Mouse (Mus musculus): ENCODE data around the gene Irf2bpl. TPM values are rescaled to one million over a fixed set of nuclear protein-coding genes. Genes with fewer than 3 reads are reported as not detected.
A peak's percentile ranks its signal among the peaks of the same experiment; 100 is the strongest.

Gene Irf2bpl
- 41.4 and 56.5 TPM in 2 replicates for polyA plus RNA-seq (2014; fragmentation: Nextera tagmentation; extraction: Ambion mirVana)

GRCm38 (mm10) chr12:86884197-86885058 is at the start of gene Irf2bpl:
Gene Irf2bpl (minus strand): TSS chr12:86884798.
- no peaks in the 10 kb centered on the region for H3K27me3 ChIP-seq (replicated peaks; ENCODE audit: control insufficient read depth, insufficient read depth, low read length)
- ATAC-seq: peak; percentile 87
- WGBS: under 1% methylated on average over 76 of the region's 82 CpGs
- H3K36me3 ChIP-seq (ENCODE audit: control insufficient read depth, insufficient read depth, low read length): peaks cover 10% of the 10 kb centered on the region
- H3K9me3 ChIP-seq (replicated peaks; ENCODE audit: control insufficient read depth, low read length): no peaks in the 10 kb centered on the region
- peak within 1 kb of the TSS; percentile 97 for H3K4me2 ChIP-seq (ENCODE audit: low read length)
- peak within 1 kb of the TSS; percentile 99 for H3K27ac ChIP-seq (ENCODE audit: low read depth, low read length)
- DNase-seq (ENCODE audit: low spot score): peak; percentile 99
- H3K4me3 ChIP-seq (ENCODE audit: low read depth, low read length): peak within 1 kb of the TSS; percentile 98
- H3K9ac ChIP-seq (ENCODE audit: low read length): peak within 1 kb of the TSS; percentile 100
- peaks cover 51% of the 10 kb centered on the region for H3K4me1 ChIP-seq (ENCODE audit: control insufficient read depth, insufficient read depth, low read length)

- no peak overlapping the region for H3K4me3 ChIP-seq (ENCODE audit: low read depth, low read length)
- no peak overlapping the region for H3K4me2 ChIP-seq (ENCODE audit: low read length)
- no peaks in the 10 kb centered on the region for H3K36me3 ChIP-seq (ENCODE audit: control insufficient read depth, insufficient read depth, low read length)
- peaks cover 5% of the 10 kb centered on the region; the same call in 1 of the 2 replicates for H3K9me3 ChIP-seq (replicated peaks; ENCODE audit: control insufficient read depth, low read length)
- DNase-seq (ENCODE audit: low spot score): no peak
- no peak overlapping the region for H3K9ac ChIP-seq (ENCODE audit: low read length)
- WGBS: 29% methylated on average over 6 of the region's 6 CpGs
- ATAC-seq: no peak
- no peaks in the 10 kb centered on the region for H3K4me1 ChIP-seq (ENCODE audit: control insufficient read depth, insufficient read depth, low read length)
- H3K27me3 ChIP-seq (replicated peaks; ENCODE audit: control insufficient read depth, insufficient read depth, low read length): no peaks in the 10 kb centered on the region
- H3K27ac ChIP-seq (ENCODE audit: low read depth, low read length): no peak overlapping the region
These were observed 48.0 kb upstream of the Irf2bpl start for GRCm38 (mm10) chr12:86932575-86932952.

GRCm38 (mm10) chr12:86931919-86932574 is 47.4 kb upstream of the Irf2bpl start:
- Histone ChIP-seq H3K4me1 (ENCODE audit: control insufficient read depth, insufficient read depth, low read length) (no peaks in the 10 kb centered on the region), H3K9me3 (replicated peaks; ENCODE audit: control insufficient read depth, low read length) (peaks cover 5% of the 10 kb centered on the region; the same call in 1 of the 2 replicates), H3K36me3 (ENCODE audit: control insufficient read depth, insufficient read depth, low read length) (no peaks in the 10 kb centered on the region), H3K27me3 (replicated peaks; ENCODE audit: control insufficient read depth, insufficient read depth, low read length) (no peaks in the 10 kb centered on the region), H3K4me2 (ENCODE audit: low read length) (no peak overlapping the region), H3K9ac (ENCODE audit: low read length) (no peak overlapping the region), H3K4me3 (ENCODE audit: low read depth, low read length) (no peak overlapping the region), H3K27ac (ENCODE audit: low read depth, low read length) (no peak overlapping the region)
- ATAC-seq (no peak), DNase-seq (ENCODE audit: low spot score) (no peak)
- 18% methylated on average over 7 of the region's 7 CpGs for WGBS

GRCm38 (mm10) chr12:86930934-86931729 is 46.5 kb upstream of the Irf2bpl start:
- Histone ChIP-seq H3K4me3 (ENCODE audit: low read depth, low read length) (no peak overlapping the region), H3K27ac (ENCODE audit: low read depth, low read length) (no peak overlapping the region), H3K9me3 (replicated peaks; ENCODE audit: control insufficient read depth, low read length) (peaks cover 5% of the 10 kb centered on the region; the same call in 1 of the 2 replicates), H3K36me3 (ENCODE audit: control insufficient read depth, insufficient read depth, low read length) (no peaks in the 10 kb centered on the region), H3K27me3 (replicated peaks; ENCODE audit: control insufficient read depth, insufficient read depth, low read length) (no peaks in the 10 kb centered on the region), H3K4me2 (ENCODE audit: low read length) (no peak overlapping the region), H3K9ac (ENCODE audit: low read length) (no peak overlapping the region), H3K4me1 (ENCODE audit: control insufficient read depth, insufficient read depth, low read length) (no peaks in the 10 kb centered on the region)
- DNase-seq (ENCODE audit: low spot score): no peak
- WGBS: 69% methylated on average over 6 of the region's 6 CpGs
- no peak for ATAC-seq

- peak overlapping the region; percentile 70; the same call in 1 of the 2 replicates for H3K27ac ChIP-seq (ENCODE audit: low read depth, low read length)
- ATAC-seq: peak; percentile 64
- 1% methylated on average over 5 of the region's 5 CpGs for WGBS
- no peak overlapping the region for H3K9ac ChIP-seq (ENCODE audit: low read length)
- H3K4me3 ChIP-seq (ENCODE audit: low read depth, low read length): no peak overlapping the region
- H3K27me3 ChIP-seq (replicated peaks; ENCODE audit: control insufficient read depth, insufficient read depth, low read length): no peaks in the 10 kb centered on the region
- no peaks in the 10 kb centered on the region; the same call in 1 of the 2 replicates for H3K4me1 ChIP-seq (ENCODE audit: control insufficient read depth, insufficient read depth, low read length)
- H3K4me2 ChIP-seq (ENCODE audit: low read length): no peak overlapping the region
- H3K9me3 ChIP-seq (replicated peaks; ENCODE audit: control insufficient read depth, low read length): peaks cover 5% of the 10 kb centered on the region; the same call in 1 of the 2 replicates
- H3K36me3 ChIP-seq (ENCODE audit: control insufficient read depth, insufficient read depth, low read length): no peaks in the 10 kb centered on the region
- DNase-seq (ENCODE audit: low spot score): peak; percentile 89
These were observed 39.2 kb upstream of the Irf2bpl start for GRCm38 (mm10) chr12:86923837-86924236.

GRCm38 (mm10) chr12:86918983-86919722 is 34.6 kb upstream of the Irf2bpl start:
- no peaks in the 10 kb centered on the region for H3K9me3 ChIP-seq (replicated peaks; ENCODE audit: control insufficient read depth, low read length)
- H3K4me1 ChIP-seq (ENCODE audit: control insufficient read depth, insufficient read depth, low read length): peaks cover 11% of the 10 kb centered on the region
- no peak overlapping the region for H3K4me2 ChIP-seq (ENCODE audit: low read length)
- DNase-seq (ENCODE audit: low spot score): no peak
- H3K9ac ChIP-seq (ENCODE audit: low read length): peak overlapping the region; percentile 10
- no peak for ATAC-seq
- WGBS: 79% methylated on average over 17 of the region's 17 CpGs
- H3K27me3 ChIP-seq (replicated peaks; ENCODE audit: control insufficient read depth, insufficient read depth, low read length): no peaks in the 10 kb centered on the region
- H3K4me3 ChIP-seq (ENCODE audit: low read depth, low read length): no peak overlapping the region
- peak overlapping the region; percentile 72 for H3K27ac ChIP-seq (ENCODE audit: low read depth, low read length)
- H3K36me3 ChIP-seq (ENCODE audit: control insufficient read depth, insufficient read depth, low read length): no peaks in the 10 kb centered on the region

- Histone ChIP-seq H3K9me3 (replicated peaks; ENCODE audit: control insufficient read depth, low read length) (no peaks in the 10 kb centered on the region), H3K27ac (ENCODE audit: low read depth, low read length) (peak overlapping the region; percentile 72), H3K4me3 (ENCODE audit: low read depth, low read length) (no peak overlapping the region), H3K27me3 (replicated peaks; ENCODE audit: control insufficient read depth, insufficient read depth, low read length) (no peaks in the 10 kb centered on the region), H3K36me3 (ENCODE audit: control insufficient read depth, insufficient read depth, low read length) (no peaks in the 10 kb centered on the region), H3K4me1 (ENCODE audit: control insufficient read depth, insufficient read depth, low read length) (peaks cover 11% of the 10 kb centered on the region), H3K9ac (ENCODE audit: low read length) (peak overlapping the region; percentile 10), H3K4me2 (ENCODE audit: low read length) (no peak overlapping the region; the same call in 1 of the 2 replicates)
- WGBS: 26% methylated on average over 11 of the region's 11 CpGs
- DNase-seq (ENCODE audit: low spot score) (no peak), ATAC-seq (peak; percentile 28; the same call in 1 of the 2 replicates)
These were observed 33.9 kb upstream of the Irf2bpl start for GRCm38 (mm10) chr12:86918361-86918967.

Measured in forebrain, embryonic 14.5 days (tissue).